Mouse (Mus musculus) intestine, embryonic 16.5 days (tissue): ENCODE results near the gene Hist2h2aa1. TPM values are rescaled to one million over a fixed set of nuclear protein-coding genes. Genes with fewer than 3 reads are reported as not detected.
"Not testable (repeated sequence)": the region's sequence is repeated elsewhere in the genome, so short reads cannot be mapped to it uniquely, and the experiment has no call there.

ENCODE experiments used
- ATAC-seq: fragments of 200-750 bp; cut with Nextera tagmentation; 2 replicates; pipeline ENCODE4 v1.8.0; 2017; ENCODE audit warnings: moderate TSS enrichment, moderate library complexity
- H3K27ac ChIP-seq: fragments of 300-500 bp; sonication (generic); 2 replicates; pipeline ENCODE4 v1.5.1; 2014; ENCODE audit warnings: mild to moderate bottlenecking, low read length
- H3K27me3 ChIP-seq: fragments of 300-500 bp; sonication (generic); replicated peaks from 2 replicates; pipeline ENCODE4 v1.6.1; 2014; ENCODE audit warnings: low read length, control low read depth, mixed read lengths; ENCODE audit not compliant: control insufficient read depth, insufficient read depth
- H3K36me3 ChIP-seq: fragments of 300-500 bp; sonication (generic); 2 replicates; pipeline ENCODE4 v1.6.1; 2014; ENCODE audit warnings: low read length, control low read depth; ENCODE audit not compliant: control insufficient read depth, insufficient read depth
- H3K4me1 ChIP-seq: fragments of 300-500 bp; sonication (generic); 2 replicates; pipeline ENCODE4 v1.6.1; 2014; ENCODE audit warnings: low read length, control low read depth, mixed read lengths; ENCODE audit not compliant: control insufficient read depth, insufficient read depth
- H3K4me2 ChIP-seq: fragments of 300-500 bp; sonication (generic); 2 replicates; pipeline ENCODE4 v1.6.1; 2014; ENCODE audit warnings: low read depth, low read length, control low read depth
- H3K4me3 ChIP-seq: fragments of 300-500 bp; sonication (generic); 2 replicates; pipeline ENCODE4 v1.5.1; 2014; ENCODE audit warnings: mild to moderate bottlenecking, low read length
- H3K9ac ChIP-seq: fragments of 300-500 bp; sonication (generic); 2 replicates; pipeline ENCODE4 v1.6.1; 2014; ENCODE audit warnings: low read depth, low read length
- H3K9me3 ChIP-seq: fragments of 300-500 bp; sonication (generic); 2 replicates; pipeline ENCODE4 v1.6.1; 2016; ENCODE audit warnings: low read length, control low read depth; ENCODE audit not compliant: control insufficient read depth
- WGBS: fragments of 180-500 bp; shearing (Covaris S2); extraction: QIAGEN DNeasy Blood & Tissue Kit; methylation state at CpG from one replicate; pipeline ENCODE4 v1.1.7; 2014; 5-methylcytosine and 5-hydroxymethylcytosine counted together
- polyA plus RNA-seq: library from polyadenylated mRNA; unstranded; fragments of >200 nt; fragmentation: Nextera tagmentation; extraction: Ambion mirVana; gene quantifications from 2 replicates; pipeline ENCODE4 v1.2.1, GENCODE M21; 2015

Gene Hist2h2aa1
- polyA plus RNA-seq, 1 experiment from 2014 or later = 13.7 TPM

GRCm38 (mm10) chr3:96269511-96270474 lies 24.5 kb downstream of the Hist2h2aa1 start, which contains the start of gene Hist2h2bb:
TSS of gene Hist2h2bb (plus strand) at chr3:96269752.
- H3K27ac ChIP-seq = peak within 1 kb of the TSS; percentile 93
- peak within 1 kb of the TSS; percentile 58 for H3K4me3 ChIP-seq
- H3K9ac ChIP-seq = peak within 1 kb of the TSS; percentile 73
- no peaks in the 10 kb centered on the region for H3K27me3 ChIP-seq
- peak within 1 kb of the TSS; percentile 91 for H3K4me2 ChIP-seq
- ATAC-seq = peak; percentile 96
- H3K9me3 ChIP-seq = no peaks in the 10 kb centered on the region
- H3K36me3 ChIP-seq = no peaks in the 10 kb centered on the region
- H3K4me1 ChIP-seq = peaks cover 7% of the 10 kb centered on the region
- under 1% methylated on average over 45 of the region's 45 CpGs for WGBS

DNA sequence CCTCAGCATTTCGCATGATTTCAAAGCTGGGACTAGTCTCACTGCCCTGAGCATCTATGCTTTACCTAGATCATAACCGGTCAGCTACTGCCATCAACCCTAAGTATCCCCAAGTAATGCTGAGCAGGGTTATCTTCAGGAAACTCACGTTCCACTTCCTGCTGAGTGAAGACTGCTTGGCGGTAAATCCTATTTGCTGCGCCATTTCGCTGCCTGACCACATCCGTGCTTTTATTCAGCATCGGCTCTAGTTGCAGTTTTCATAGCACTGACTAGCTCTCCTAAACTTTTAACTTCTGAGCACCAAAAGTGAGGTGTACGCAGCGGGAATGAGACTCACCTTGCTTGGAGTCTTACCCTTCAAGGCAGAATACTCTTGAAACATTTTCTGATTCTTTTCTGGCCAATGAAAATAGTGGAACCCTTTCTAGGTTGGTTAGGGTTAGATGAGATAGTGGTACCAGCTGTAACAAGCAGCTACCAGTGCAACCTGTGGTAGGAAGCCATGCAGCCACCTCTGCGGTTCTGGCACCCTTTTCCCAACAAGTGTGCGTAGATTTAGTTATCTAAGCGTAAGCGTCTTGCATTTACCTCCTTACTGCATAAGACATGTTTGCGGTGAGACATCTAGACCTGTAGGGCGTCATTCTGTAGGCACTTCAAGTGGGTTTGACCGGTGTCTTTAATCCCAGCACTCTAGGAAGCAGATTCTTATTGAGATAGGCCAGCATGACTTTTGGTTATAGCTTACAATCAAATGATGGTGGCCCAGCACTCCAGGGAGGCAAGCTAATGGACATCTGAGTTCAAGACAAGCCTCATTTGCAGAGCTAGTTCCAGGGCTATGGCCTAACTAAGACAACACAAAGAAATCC lies 28.5 kb downstream of the Hist2h2aa1 start:
- H3K4me2 ChIP-seq = no peak overlapping the region
- 89% methylated on average over 17 of the region's 17 CpGs for WGBS
- no peaks in the 10 kb centered on the region for H3K27me3 ChIP-seq
- H3K36me3 ChIP-seq = no peaks in the 10 kb centered on the region
- H3K4me3 ChIP-seq = no peak overlapping the region
- no peak overlapping the region for H3K27ac ChIP-seq
- ATAC-seq = no peak
- H3K9me3 ChIP-seq = no peaks in the 10 kb centered on the region
- peaks cover 3% of the 10 kb centered on the region for H3K4me1 ChIP-seq
- no peak overlapping the region for H3K9ac ChIP-seq

- Histone ChIP-seq H3K9ac (peak overlapping the region; percentile 76), H3K4me2 (peak overlapping the region; percentile 91), H3K9me3 (no peaks in the 10 kb centered on the region), H3K27ac (peak overlapping the region; percentile 38), H3K4me1 (no peaks in the 10 kb centered on the region; the same call in 1 of the 2 replicates), H3K36me3 (no peaks in the 10 kb centered on the region), H3K4me3 (peak overlapping the region; percentile 60), H3K27me3 (no peaks in the 10 kb centered on the region)
- WGBS = 15% methylated on average over 8 of the region's 8 CpGs
- ATAC-seq = peak; percentile 51
These were observed 32.1 kb downstream of the Hist2h2aa1 start for GRCm38 (mm10) chr3:96277428-96277799.

DNA sequence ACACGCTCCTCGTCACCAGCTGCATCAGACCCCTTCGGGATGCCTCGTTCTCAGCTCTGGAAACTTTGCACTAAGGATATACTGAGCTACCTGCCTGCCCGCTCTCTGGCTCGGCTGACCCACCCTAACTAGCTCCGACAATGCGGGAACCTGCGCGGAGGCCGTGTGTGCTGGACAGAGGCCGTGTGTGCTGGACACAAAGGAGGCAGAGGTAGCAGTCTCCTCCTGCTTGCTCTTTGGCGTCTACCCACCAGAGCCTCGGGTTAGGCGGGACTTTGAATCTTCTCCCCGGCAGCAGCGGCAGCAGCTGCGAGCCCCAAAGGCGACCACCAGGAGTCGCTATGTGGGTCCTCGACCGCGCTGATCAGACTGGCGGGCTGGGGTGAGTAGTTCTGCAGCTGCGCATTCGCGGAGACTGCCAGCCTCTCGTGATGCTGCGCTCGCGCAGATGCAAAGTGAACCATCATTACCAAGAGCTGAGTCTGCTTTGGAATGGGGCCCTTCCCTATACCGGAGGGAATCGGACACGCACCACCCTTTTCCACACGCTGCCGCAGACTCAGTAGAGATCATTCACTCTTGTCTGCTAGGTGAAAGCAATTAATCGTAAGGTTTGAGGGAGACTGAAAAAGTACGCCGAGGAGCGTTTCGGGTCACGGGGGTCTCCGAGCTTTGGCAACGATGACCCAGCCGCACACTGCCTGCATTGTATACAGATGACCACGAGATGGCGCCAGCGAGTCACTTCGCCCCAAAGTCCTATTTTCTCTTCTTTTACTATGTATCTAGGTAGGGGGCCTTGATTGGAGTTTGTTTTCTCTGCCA lies 32.7 kb downstream of the Hist2h2aa1 start:
- H3K9ac ChIP-seq = peak overlapping the region; percentile 76
- peak; percentile 95 for ATAC-seq

DNA sequence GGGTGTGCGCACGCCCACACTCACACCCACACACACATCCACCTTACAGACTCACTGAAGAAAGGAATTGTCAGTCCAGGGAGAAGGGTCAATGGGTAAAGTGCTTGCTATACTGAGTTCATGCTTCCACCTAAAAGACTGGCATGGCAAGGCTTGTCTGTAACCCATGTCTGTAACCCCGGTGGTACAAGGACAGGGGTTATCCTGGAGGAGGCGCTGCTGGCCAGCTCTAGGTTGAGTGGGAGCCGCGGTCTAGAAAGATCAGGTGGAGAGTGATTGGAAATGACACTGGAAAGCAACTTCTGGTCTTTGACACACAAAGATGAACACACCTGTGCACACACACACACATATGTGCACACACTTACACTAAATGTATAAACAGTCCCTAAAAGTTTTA lies 35.4 kb downstream of the Hist2h2aa1 start:
- H3K27ac ChIP-seq = no peak overlapping the region
- no peaks in the 10 kb centered on the region for H3K9me3 ChIP-seq
- H3K4me2 ChIP-seq = no peak overlapping the region
- WGBS = 53% methylated on average over 6 of the region's 6 CpGs
- H3K4me1 ChIP-seq = no peaks in the 10 kb centered on the region; the same call in 1 of the 2 replicates
- ATAC-seq = no peak
- H3K4me3 ChIP-seq = no peak overlapping the region
- no peak overlapping the region for H3K9ac ChIP-seq
- H3K36me3 ChIP-seq = no peaks in the 10 kb centered on the region
- H3K27me3 ChIP-seq = 0 out of 2 replicates have a peak, but pooled peaks cover 3% of the 10 kb centered on the region

More for the DNA sequence above, 32.7 kb downstream of the Hist2h2aa1 start:
- H3K27ac ChIP-seq = peak overlapping the region; percentile 82
- WGBS = under 1% methylated on average over 49 of the region's 49 CpGs
- no peaks in the 10 kb centered on the region for H3K27me3 ChIP-seq
- H3K4me1 ChIP-seq = no peaks in the 10 kb centered on the region; the same call in 1 of the 2 replicates
- H3K4me2 ChIP-seq = peak overlapping the region; percentile 91
- H3K4me3 ChIP-seq = peak overlapping the region; percentile 60
- H3K9me3 ChIP-seq = no peaks in the 10 kb centered on the region
- H3K36me3 ChIP-seq = no peaks in the 10 kb centered on the region

- ATAC-seq = no peak
- WGBS = 12% methylated on average over 4 of the region's 4 CpGs
- Histone ChIP-seq H3K27me3 (0 out of 2 replicates have a peak, but pooled peaks cover 3% of the 10 kb centered on the region), H3K4me2 (no peak overlapping the region), H3K27ac (no peak overlapping the region), H3K9ac (no peak overlapping the region), H3K4me1 (no peaks in the 10 kb centered on the region), H3K4me3 (no peak overlapping the region), H3K9me3 (no peaks in the 10 kb centered on the region), H3K36me3 (no peaks in the 10 kb centered on the region)
These were observed 39.2 kb downstream of the Hist2h2aa1 start for GRCm38 (mm10) chr3:96284457-96284856.

DNA sequence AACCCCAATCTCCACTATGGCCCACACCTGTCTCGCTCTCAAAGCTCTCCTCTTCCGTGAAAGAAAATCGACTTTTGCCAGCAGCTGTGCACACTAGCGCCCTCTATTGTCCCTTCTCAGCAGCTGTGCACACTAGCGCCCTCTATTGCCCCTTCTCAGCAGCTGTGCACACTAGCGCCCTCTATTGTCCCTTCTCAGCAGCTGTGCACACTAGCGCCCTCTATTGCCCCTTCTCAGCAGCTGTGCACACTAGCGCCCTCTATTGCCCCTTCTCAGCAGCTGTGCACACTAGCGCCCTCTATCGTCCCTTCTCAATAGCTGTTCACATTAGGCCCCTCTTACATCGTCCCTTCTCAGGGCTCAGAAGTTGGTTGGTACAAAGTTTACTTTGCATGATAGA lies 42.0 kb downstream of the Hist2h2aa1 start:
- H3K36me3 ChIP-seq, H3K4me1 ChIP-seq, H3K4me3 ChIP-seq, H3K9ac ChIP-seq, ATAC-seq, H3K27me3 ChIP-seq, H3K9me3 ChIP-seq, H3K27ac ChIP-seq, H3K4me2 ChIP-seq: not testable (repeated sequence)
- 85% methylated on average over 11 of the region's 11 CpGs for WGBS

- H3K9me3 ChIP-seq = no peaks in the 10 kb centered on the region
- H3K9ac ChIP-seq = no peak overlapping the region
- WGBS = 69% methylated on average over 3 of the region's 3 CpGs
- no peak overlapping the region for H3K4me3 ChIP-seq
- no peak for ATAC-seq
- no peaks in the 10 kb centered on the region for H3K4me1 ChIP-seq
- H3K27ac ChIP-seq = no peak overlapping the region
- H3K36me3 ChIP-seq = no peaks in the 10 kb centered on the region
- peaks cover 3% of the 10 kb centered on the region; the same call in 1 of the 2 replicates for H3K27me3 ChIP-seq
- H3K4me2 ChIP-seq = no peak overlapping the region
These were observed 43.9 kb downstream of the Hist2h2aa1 start for GRCm38 (mm10) chr3:96289201-96289600.
